Mouse (Mus musculus) CD4-positive helper T cell, adult 2 months (primary cell): Measurements from ENCODE around the gene Krtap21-1.

Experiments
- DNase-seq: peaks from one replicate; pipeline ENCODE4 v3.0.0-alpha.2; 2012; ENCODE audit warnings: low read depth, missing footprints, low spot score

Gene Krtap21-1

GRCm38 (mm10) chr16:89403768-89404167 is at the start of gene Krtap21-1:
Krtap21-1 (minus strand) TSS chr16:89403868.
- DNase-seq, result no peak

- no peak for DNase-seq
These were observed 25.9 kb upstream of the Krtap21-1 start for GRCm38 (mm10) chr16:89429586-89429985.

- DNase-seq, result no peak
These were observed 21.6 kb upstream of the Krtap21-1 start for GRCm38 (mm10) chr16:89425310-89425709.

- no peak for DNase-seq
These were observed 16.3 kb upstream of the Krtap21-1 start, which contains the start of gene Krtap6-2 for GRCm38 (mm10) chr16:89420011-89420410. Krtap6-2 (minus strand) TSS chr16:89420111.

- DNase-seq, result no peak
These were observed 12.6 kb upstream of the Krtap21-1 start for GRCm38 (mm10) chr16:89416311-89416710.

- no peak for DNase-seq
These were observed 6.8 kb upstream of the Krtap21-1 start for GRCm38 (mm10) chr16:89410345-89411068.

- no peak for DNase-seq
These were observed 30.8 kb downstream of the Krtap21-1 start for GRCm38 (mm10) chr16:89372734-89373461.
